Mouse (Mus musculus) heart, adult 2 months (tissue): ENCODE results near the gene Lamc1. TPM values are rescaled to one million over a fixed set of nuclear protein-coding genes. Genes with fewer than 3 reads are reported as not detected.
A peak's percentile ranks its signal among the peaks of the same experiment; 100 is the strongest.

Experiments used
- DNase-seq, 2 experiments: peaks; one replicate each; pipeline ENCODE4 v3.0.0; 2021
- H3K27ac ChIP-seq: fragments of 200-600 bp; 2 replicates; pipeline ENCODE4 v1.8.1; 2022
- H3K27me3 ChIP-seq: fragments of 200-500 bp; 2 replicates; pipeline ENCODE4 v1.6.1; 2012; ENCODE audit warnings: mild to moderate bottlenecking, low read length, inconsistent platforms, mixed read lengths; ENCODE audit not compliant: control insufficient read depth, insufficient read depth
- H3K36me3 ChIP-seq: fragments of 200-500 bp; 2 replicates; pipeline ENCODE4 v1.6.1; 2012; ENCODE audit warnings: low read length, inconsistent platforms; ENCODE audit not compliant: control insufficient read depth, insufficient read depth
- H3K4me1 ChIP-seq: fragments of 200-500 bp; 2 replicates; pipeline ENCODE4 v1.6.1; 2011; ENCODE audit warnings: low read length; ENCODE audit not compliant: control insufficient read depth, insufficient read depth
- H3K4me3 ChIP-seq: fragments of 200-600 bp; 2 replicates; pipeline ENCODE4 v1.8.1; 2022
- H3K79me2 ChIP-seq: fragments of 200-500 bp; replicated peaks from 2 replicates; pipeline ENCODE4 v1.6.1; 2012; ENCODE audit warnings: mild to moderate bottlenecking, inconsistent platforms, low read length, moderate library complexity, mixed read lengths; ENCODE audit not compliant: control insufficient read depth, insufficient read depth
- H3K9ac ChIP-seq: fragments of 200-500 bp; 2 replicates; pipeline ENCODE4 v1.6.1; 2012; ENCODE audit warnings: low read depth, mild to moderate bottlenecking, control low read depth, inconsistent platforms, low read length, mixed read lengths
- CTCF ChIP-seq: fragments of 200-600 bp; IDR thresholded peaks from 2 replicates; pipeline ENCODE4 v1.8.1; 2022; ENCODE audit warnings: antibody characterized with exemption, mild to moderate bottlenecking, moderate library complexity
- EP300 ChIP-seq: fragments of 200-500 bp; IDR thresholded peaks from 2 replicates; pipeline ENCODE4 v1.6.1; 2011; ENCODE audit warnings: low read depth, low read length, control low read depth; ENCODE audit not compliant: insufficient read depth
- POLR2A ChIP-seq: fragments of 200-500 bp; IDR thresholded peaks from 2 replicates; pipeline ENCODE4 v1.6.1; 2011; ENCODE audit warnings: mild to moderate bottlenecking, low read depth, low read length, control low read depth; ENCODE audit not compliant: insufficient read depth
- WGBS: fragments of 180-500 bp; shearing (Covaris S2); methylation state at CpG from one replicate; pipeline ENCODE4 v1.1.7; 2018; 5-methylcytosine and 5-hydroxymethylcytosine counted together
- intact Hi-C: fragments of 180-260 bp; cut with DNase I; formaldehyde crosslinking; loops from one replicate; pipeline ENCODE4 v1.15.1; 2025
- polyA plus RNA-seq: library from polyadenylated mRNA; depleted of rRNA; stranded (reverse); fragments of >200 nt; gene quantifications from 2 replicates; pipeline ENCODE4 v1.2.3, GENCODE M21; 2012
- total RNA-seq, 2 experiments: library from RNA; stranded (reverse); gene quantifications; 2 replicates each; pipeline ENCODE4 v1.2.3; 2021

Lamc1 gene
- total and polyA plus RNA-seq, 3 experiments: 103 to 116 (median 111) TPM

DNA sequence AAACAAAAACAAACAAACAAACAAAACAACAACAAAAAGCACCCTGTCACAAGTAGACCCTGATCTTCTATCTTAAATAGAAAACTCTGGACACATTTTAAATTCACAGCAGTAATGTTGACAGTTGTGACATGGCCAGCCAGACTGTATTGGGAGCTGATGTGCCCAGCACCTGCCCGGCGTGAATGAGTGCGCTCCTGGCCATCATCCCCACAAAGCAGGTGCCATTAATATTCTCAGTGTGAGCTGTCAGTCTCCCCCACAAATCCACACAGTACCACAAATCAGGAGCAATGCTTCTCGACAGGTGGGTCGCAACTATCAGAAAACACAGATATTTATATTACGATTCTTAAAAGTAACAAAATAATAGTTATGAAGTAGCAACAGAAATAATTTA, 139.6 kb downstream of the Lamc1 start:
- H3K36me3 ChIP-seq: no peaks in the 10 kb centered on the region; the same call in 1 of the 2 replicates
- no peak for TF ChIP-seq CTCF
- TF ChIP-seq POLR2A: no peak
- no peak for TF ChIP-seq EP300
- no peak for DNase-seq
- intact Hi-C loops: no loop called here
- no peak overlapping the region for H3K27ac ChIP-seq
- H3K79me2 ChIP-seq: no peaks in the 10 kb centered on the region
- no peak overlapping the region for H3K4me3 ChIP-seq
- H3K4me1 ChIP-seq: peaks cover 1% of the 10 kb centered on the region
- no peaks in the 10 kb centered on the region for H3K27me3 ChIP-seq
- no peak overlapping the region for H3K9ac ChIP-seq
- 95% methylated on average over 6 of the region's 6 CpGs for WGBS

DNA sequence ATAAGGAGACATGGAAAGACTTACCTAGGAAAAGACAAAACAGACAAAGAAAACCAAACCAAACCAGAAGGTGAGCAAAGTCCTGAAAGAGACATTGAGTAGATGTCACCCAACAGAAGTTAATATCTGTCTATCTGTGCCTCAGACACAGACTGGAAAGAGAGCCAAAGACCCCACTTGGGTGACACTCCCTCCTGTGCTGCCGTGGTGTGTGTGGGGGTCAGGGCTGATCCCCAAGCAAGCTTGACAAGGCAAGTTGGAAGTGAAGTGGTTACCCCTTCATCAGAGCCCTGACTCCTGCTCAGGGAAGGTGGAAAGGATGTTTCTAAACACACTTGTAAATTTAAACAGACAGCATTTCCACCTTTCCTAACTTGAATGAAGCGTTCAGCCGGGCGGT, 140.2 kb downstream of the Lamc1 start:
- Histone ChIP-seq H3K27ac (no peak overlapping the region), H3K9ac (no peak overlapping the region), H3K4me3 (no peak overlapping the region), H3K79me2 (no peaks in the 10 kb centered on the region), H3K27me3 (no peaks in the 10 kb centered on the region), H3K4me1 (peaks cover 1% of the 10 kb centered on the region), H3K36me3 (no peaks in the 10 kb centered on the region; the same call in 1 of the 2 replicates)
- no peak for DNase-seq
- intact Hi-C loops: no loop called here
- TF ChIP-seq POLR2A (no peak), EP300 (no peak), CTCF (no peak)
- WGBS: 95% methylated on average over 4 of the region's 4 CpGs

DNA sequence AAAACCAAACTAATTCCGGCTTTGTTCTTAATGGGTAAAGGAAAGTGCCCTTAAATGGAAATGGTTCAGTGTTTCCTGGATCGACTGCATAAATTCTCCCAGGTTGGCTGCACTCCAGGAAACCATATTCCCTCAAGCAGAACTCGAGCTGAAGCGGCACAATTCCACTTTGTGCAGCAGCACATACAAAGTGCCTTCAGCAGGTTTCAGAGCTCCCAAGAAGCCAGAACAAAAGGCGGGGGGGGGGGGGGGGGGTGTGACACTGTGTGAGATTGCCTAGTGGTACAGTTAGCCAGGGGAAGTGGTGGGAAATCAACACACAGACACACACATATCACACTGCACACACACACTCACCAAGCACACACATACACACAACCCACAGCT, 140.7 kb downstream of the Lamc1 start:
- 8% methylated on average over 5 of the region's 5 CpGs for WGBS
- peak in 1 of 2 experiments; percentile 26 for DNase-seq
- no peak overlapping the region for H3K9ac ChIP-seq
- peaks cover 1% of the 10 kb centered on the region for H3K4me1 ChIP-seq
- TF ChIP-seq CTCF (no peak), EP300 (no peak), POLR2A (no peak)
- H3K4me3 ChIP-seq: peak overlapping the region; percentile 10; the same call in 1 of the 2 replicates
- no peaks in the 10 kb centered on the region for H3K27me3 ChIP-seq
- intact Hi-C loops: no loop called here
- H3K79me2 ChIP-seq: no peaks in the 10 kb centered on the region
- no peaks in the 10 kb centered on the region; the same call in 1 of the 2 replicates for H3K36me3 ChIP-seq
- peak overlapping the region; percentile 18; the same call in 1 of the 2 replicates for H3K27ac ChIP-seq

- peak overlapping the region; percentile 10; the same call in 1 of the 2 replicates for H3K4me3 ChIP-seq
- intact Hi-C loops: no loop called here
- peak in 1 of 2 experiments; percentile 47 for DNase-seq
Measured at GRCm38 (mm10) chr1:153191237-153191942, 141.2 kb downstream of the Lamc1 start.

GRCm38 (mm10) chr1:153188081-153188480, 144.5 kb downstream of the Lamc1 start:
- Histone ChIP-seq H3K36me3 (no peaks in the 10 kb centered on the region; the same call in 1 of the 2 replicates), H3K4me3 (no peak overlapping the region), H3K79me2 (no peaks in the 10 kb centered on the region), H3K27ac (no peak overlapping the region), H3K9ac (no peak overlapping the region), H3K27me3 (peaks cover 4% of the 10 kb centered on the region), H3K4me1 (peaks cover 3% of the 10 kb centered on the region)
- TF ChIP-seq EP300 (no peak), CTCF (no peak), POLR2A (no peak)
- DNase-seq: no peak
- 64% methylated on average over 3 of the region's 3 CpGs for WGBS
- intact Hi-C loops: no loop called here

More at GRCm38 (mm10) chr1:153191237-153191942, 141.2 kb downstream of the Lamc1 start:
- H3K79me2 ChIP-seq: no peaks in the 10 kb centered on the region
- WGBS: 36% methylated on average over 15 of the region's 15 CpGs
- H3K36me3 ChIP-seq: no peaks in the 10 kb centered on the region; the same call in 1 of the 2 replicates
- TF ChIP-seq CTCF: no peak
- TF ChIP-seq EP300: no peak
- no peak for TF ChIP-seq POLR2A
- H3K9ac ChIP-seq: no peak overlapping the region
- peaks cover 1% of the 10 kb centered on the region for H3K4me1 ChIP-seq
- peak overlapping the region; percentile 18; the same call in 1 of the 2 replicates for H3K27ac ChIP-seq
- no peaks in the 10 kb centered on the region for H3K27me3 ChIP-seq
